Mouse (Mus musculus): ENCODE results near the gene Crat.

GRCm38 (mm10) chr2:30356266-30356665, 59.3 kb downstream of the Crat start:
- TF ChIP-seq POLR2A (IDR thresholded peaks at IDR 0.05; ENCODE audit: insufficient read depth, low read depth, low read length): no peak
- TF ChIP-seq CTCF (IDR thresholded peaks at IDR 0.05; ENCODE audit: insufficient read depth, low read depth, low read length): no peak
